In the genomic region with DNA sequence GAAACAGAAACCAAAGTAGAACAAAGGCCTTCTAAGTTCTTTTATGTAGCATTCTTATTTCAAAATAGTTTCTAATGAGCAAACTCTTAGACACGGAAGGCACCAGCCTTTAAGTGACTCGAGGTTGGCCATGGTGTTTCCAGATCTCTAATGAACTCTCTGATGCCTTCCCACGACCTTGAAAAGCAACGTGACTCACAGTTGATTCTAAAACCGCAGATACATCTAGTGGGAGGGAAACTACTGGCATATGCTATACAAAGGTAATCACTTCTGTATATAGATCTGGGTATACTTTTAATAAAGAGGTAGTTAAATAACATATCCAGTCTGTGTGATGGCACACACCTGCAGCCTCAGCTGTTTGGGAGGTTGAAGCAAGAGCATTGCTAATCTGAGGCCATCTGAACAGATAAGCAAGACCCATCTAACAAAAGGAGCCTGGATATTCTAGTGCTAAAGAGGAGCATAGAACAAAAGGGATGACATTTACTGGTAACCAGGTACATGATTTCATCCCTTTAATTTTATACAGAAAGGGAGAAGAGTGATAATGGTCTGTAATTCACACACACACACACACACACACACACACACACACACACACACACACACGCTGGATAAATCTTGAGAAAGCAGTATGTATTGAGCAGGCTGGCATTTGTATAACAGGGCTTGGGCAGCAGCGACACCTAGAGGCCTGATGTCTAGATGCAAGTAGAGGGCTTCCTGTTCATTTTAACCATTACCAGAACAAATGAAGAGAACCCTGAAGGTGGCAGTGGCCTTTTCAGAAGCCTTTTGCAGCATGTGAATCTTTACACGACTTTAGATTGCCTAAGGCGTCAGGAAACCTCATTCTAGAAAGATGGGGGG, we compare ENCODE assay signal across 8 mouse cellular contexts.
DNase-seq lines count a peak whose midpoint lies in the region; ATAC-seq and TF ChIP-seq lines count a peak whose summit lies in the region.

No protein-coding gene starts in this region.

- no peak overlapping the region for H3K9ac ChIP-seq in embryonic facial prominence, embryonic 11.5 days (replicated peaks; ENCODE audit: low read length)
- no peak overlapping the region for H3K9ac ChIP-seq in kidney, postnatal 0 days (ENCODE audit: low read depth, low read length)
- no peak overlapping the region for H3K9ac ChIP-seq in liver, embryonic 13.5 days
- no peak overlapping the region for H3K9ac ChIP-seq in neural tube, embryonic 15.5 days (replicated peaks)

- 48% methylated on average over 9 of the region's 9 CpGs for WGBS in embryonic facial prominence, embryonic 11.5 days
- WGBS in kidney, postnatal 0 days, result 43% methylated on average over 9 of the region's 9 CpGs
- 32% methylated on average over 9 of the region's 9 CpGs for WGBS in liver, embryonic 13.5 days (ENCODE audit: insufficient replicate concordance)
- WGBS in neural tube, embryonic 15.5 days, result 43% methylated on average over 9 of the region's 9 CpGs

- H3K36me3 ChIP-seq in C2C12 (ENCODE audit: control insufficient read depth, insufficient read depth), result no peaks in the 10 kb centered on the region
- no peaks in the 10 kb centered on the region for H3K36me3 ChIP-seq in embryonic facial prominence, embryonic 11.5 days (replicated peaks; ENCODE audit: control insufficient read depth, insufficient read depth, low read depth, low read length)
- no peaks in the 10 kb centered on the region for H3K36me3 ChIP-seq in kidney, postnatal 0 days (ENCODE audit: insufficient read depth, low read length)
- H3K36me3 ChIP-seq in liver, embryonic 13.5 days, result no peaks in the 10 kb centered on the region
- no peaks in the 10 kb centered on the region for H3K36me3 ChIP-seq in neural tube, embryonic 15.5 days

- ATAC-seq in embryonic facial prominence, embryonic 11.5 days (replicated peaks; ENCODE audit: insufficient number of reproducible peaks, low FRiP score, low TSS enrichment, low read depth), result peak; percentile 53; the same call in 1 of the 2 replicates
- peak; percentile 74 for ATAC-seq in kidney, postnatal 0 days (replicated peaks; ENCODE audit: low FRiP score, low read depth)
- no peak for ATAC-seq in liver, embryonic 13.5 days (ENCODE audit: low read depth)
- ATAC-seq in neural tube, embryonic 15.5 days (ENCODE audit: low FRiP score), result peak; percentile 83

- H3K79me2 ChIP-seq in C2C12 (ENCODE audit: control insufficient read depth, insufficient read depth), result no peaks in the 10 kb centered on the region

- 0 out of 2 replicates have a peak, but pooled peaks cover 2% of the 10 kb centered on the region for H3K4me1 ChIP-seq in embryonic facial prominence, embryonic 11.5 days (ENCODE audit: control insufficient read depth, insufficient read depth, low read length)
- H3K4me1 ChIP-seq in kidney, postnatal 0 days (replicated peaks; ENCODE audit: insufficient read depth, low read length), result peaks cover 12% of the 10 kb centered on the region
- no peaks in the 10 kb centered on the region for H3K4me1 ChIP-seq in liver, embryonic 13.5 days (replicated peaks)
- H3K4me1 ChIP-seq in neural tube, embryonic 15.5 days, result peaks cover 23% of the 10 kb centered on the region

- no peak overlapping the region for H3K4me3 ChIP-seq in C2C12 (ENCODE audit: insufficient read depth, poor library complexity, severe bottlenecking)
- no peak overlapping the region for H3K4me3 ChIP-seq in embryonic facial prominence, embryonic 11.5 days (ENCODE audit: low read depth, low read length)
- H3K4me3 ChIP-seq in kidney, postnatal 0 days (replicated peaks; ENCODE audit: low read depth, low read length), result no peak overlapping the region
- H3K4me3 ChIP-seq in liver, embryonic 13.5 days (replicated peaks), result no peak overlapping the region
- no peak overlapping the region for H3K4me3 ChIP-seq in neural tube, embryonic 15.5 days (replicated peaks)

- H3K9me3 ChIP-seq in embryonic facial prominence, embryonic 11.5 days (replicated peaks; ENCODE audit: control insufficient read depth, low read length), result no peaks in the 10 kb centered on the region
- H3K9me3 ChIP-seq in kidney, postnatal 0 days (replicated peaks; ENCODE audit: low read length), result no peaks in the 10 kb centered on the region
- no peaks in the 10 kb centered on the region for H3K9me3 ChIP-seq in liver, embryonic 13.5 days (replicated peaks)
- H3K9me3 ChIP-seq in neural tube, embryonic 15.5 days (replicated peaks), result no peaks in the 10 kb centered on the region

- no peaks in the 10 kb centered on the region for H3K27me3 ChIP-seq in C2C12 (ENCODE audit: control insufficient read depth, insufficient read depth, insufficient read length)
- H3K27me3 ChIP-seq in embryonic facial prominence, embryonic 11.5 days (ENCODE audit: control insufficient read depth, insufficient read depth, low read length), result no peaks in the 10 kb centered on the region
- no peaks in the 10 kb centered on the region for H3K27me3 ChIP-seq in kidney, postnatal 0 days (ENCODE audit: insufficient read depth, low read length)
- no peaks in the 10 kb centered on the region for H3K27me3 ChIP-seq in liver, embryonic 13.5 days
- H3K27me3 ChIP-seq in neural tube, embryonic 15.5 days (replicated peaks), result no peaks in the 10 kb centered on the region

- peak; percentile 56 for TF ChIP-seq CTCF in C2C12 (IDR thresholded peaks at IDR 0.05; ENCODE audit: control insufficient read depth, insufficient read depth, insufficient read length)
- TF ChIP-seq CTCF in kidney, postnatal 0 days (IDR thresholded peaks at IDR 0.05; ENCODE audit: low read depth), result peak; percentile 98

- no peak overlapping the region for H3K27ac ChIP-seq in embryonic facial prominence, embryonic 11.5 days (replicated peaks; ENCODE audit: low read depth, low read length)
- no peak overlapping the region for H3K27ac ChIP-seq in kidney, postnatal 0 days
- H3K27ac ChIP-seq in liver, embryonic 13.5 days, result no peak overlapping the region
- H3K27ac ChIP-seq in neural tube, embryonic 15.5 days (replicated peaks), result peak overlapping the region; percentile 49

- peak; percentile 79 for DNase-seq in adrenal gland, postnatal 25 days
- DNase-seq in embryonic facial prominence, embryonic 11.5 days (ENCODE audit: low spot score), result peak; percentile 89
- DNase-seq in heart, adult 9 months (ENCODE audit: low spot score in 2 of 2), result peak; percentile 14 to 49
- DNase-seq in kidney, postnatal 0 days (ENCODE audit: low spot score), result peak; percentile 93
- peak; percentile 21 for DNase-seq in liver, embryonic 13.5 days
- peak; percentile 87 for DNase-seq in testis, postnatal 10 days (ENCODE audit: low spot score)

- no peak overlapping the region for H3ac ChIP-seq in C2C12 (ENCODE audit: control insufficient read depth, insufficient read length, low read depth)

- no peaks in the 10 kb centered on the region for H3K79me3 ChIP-seq in C2C12 (ENCODE audit: low read depth)

- H3K4me2 ChIP-seq in embryonic facial prominence, embryonic 11.5 days (ENCODE audit: low read depth, low read length), result no peak overlapping the region
- no peak overlapping the region for H3K4me2 ChIP-seq in kidney, postnatal 0 days (ENCODE audit: low read length)
- H3K4me2 ChIP-seq in liver, embryonic 13.5 days, result no peak overlapping the region
- H3K4me2 ChIP-seq in neural tube, embryonic 15.5 days, result no peak overlapping the region

TF ChIP-seq in C2C12, 6 proteins besides CTCF, POLR2A, EP300 and RAD21:
- TF ChIP-seq MYOG (IDR thresholded peaks at IDR 0.05; ENCODE audit: control insufficient read depth, extremely low read depth, insufficient read length) (no peak), MAX (IDR thresholded peaks at IDR 0.05) (no peak), FOSL1 (IDR thresholded peaks at IDR 0.05; ENCODE audit: insufficient read depth, low read length, poor library complexity, severe bottlenecking) (no peak), MYOD1 (IDR thresholded peaks at IDR 0.05; ENCODE audit: control insufficient read depth, insufficient read length, low read depth) (no peak), CEBPB (IDR thresholded peaks at IDR 0.05; ENCODE audit: low read depth) (no peak), USF1 (IDR thresholded peaks at IDR 0.05; ENCODE audit: low read depth) (no peak)

Comparison
In these comparisons a context has a peak if more than half of its experiments do, and no peak if none do; other contexts are left out.
1. DNase-seq: peak in every context shown above with its lines; median percentile 93 in kidney, postnatal 0 days; 89 in embryonic facial prominence, embryonic 11.5 days; 87 in testis, postnatal 10 days; 79 in adrenal gland, postnatal 25 days; 32 in heart, adult 9 months; 21 in liver, embryonic 13.5 days.